Mouse (Mus musculus) midbrain, embryonic 13.5 days (tissue): Measurements from ENCODE around the gene Lrrfip2. TPM values are rescaled to one million over a fixed set of nuclear protein-coding genes. Genes with fewer than 3 reads are reported as not detected.
A peak's percentile ranks its signal among the peaks of the same experiment; 100 is the strongest.

Experiments used
- ATAC-seq: fragments of 200-750 bp; cut with Nextera tagmentation; 2 replicates; pipeline ENCODE4 v1.8.0; 2017; ENCODE audit warnings: mild to moderate bottlenecking, moderate TSS enrichment, moderate library complexity
- H3K27ac ChIP-seq: fragments of 300-500 bp; sonication (generic); 2 replicates; pipeline ENCODE4 v1.5.1; 2015; ENCODE audit warnings: inconsistent platforms, mild to moderate bottlenecking, moderate library complexity
- H3K27me3 ChIP-seq: fragments of 300-500 bp; sonication (generic); 2 replicates; pipeline ENCODE4 v1.6.1; 2015; ENCODE audit warnings: mild to moderate bottlenecking, inconsistent platforms
- H3K36me3 ChIP-seq: fragments of 300-500 bp; sonication (generic); 2 replicates; pipeline ENCODE4 v1.6.1; 2015; ENCODE audit warnings: mild to moderate bottlenecking, inconsistent platforms
- H3K4me1 ChIP-seq: fragments of 300-500 bp; sonication (generic); replicated peaks from 2 replicates; pipeline ENCODE4 v1.6.1; 2015; ENCODE audit warnings: inconsistent platforms
- H3K4me2 ChIP-seq: fragments of 300-500 bp; sonication (generic); replicated peaks from 2 replicates; pipeline ENCODE4 v1.6.1; 2015; ENCODE audit warnings: moderate library complexity, mild to moderate bottlenecking, inconsistent platforms
- H3K4me3 ChIP-seq: fragments of 300-500 bp; sonication (generic); replicated peaks from 2 replicates; pipeline ENCODE4 v1.5.1; 2015; ENCODE audit warnings: mild to moderate bottlenecking, inconsistent platforms
- H3K9ac ChIP-seq: fragments of 300-500 bp; sonication (generic); replicated peaks from 2 replicates; pipeline ENCODE4 v1.6.1; 2015; ENCODE audit warnings: mild to moderate bottlenecking, inconsistent platforms
- H3K9me3 ChIP-seq: fragments of 300-500 bp; sonication (generic); 2 replicates; pipeline ENCODE4 v1.6.1; 2016; ENCODE audit warnings: mild to moderate bottlenecking, inconsistent platforms
- WGBS: fragments of 180-500 bp; shearing (Covaris S2); methylation state at CpG from one replicate; pipeline ENCODE4 v1.1.7; 2015; 5-methylcytosine and 5-hydroxymethylcytosine counted together
- polyA plus RNA-seq: library from polyadenylated mRNA; unstranded; fragments of >200 nt; fragmentation: Nextera tagmentation; extraction: Ambion mirVana; gene quantifications from 2 replicates; pipeline ENCODE4 v1.2.1, GENCODE M21; 2015

Lrrfip2 gene
- polyA plus RNA-seq, 1 experiment from 2014 or later, result 47.6 TPM

DNA sequence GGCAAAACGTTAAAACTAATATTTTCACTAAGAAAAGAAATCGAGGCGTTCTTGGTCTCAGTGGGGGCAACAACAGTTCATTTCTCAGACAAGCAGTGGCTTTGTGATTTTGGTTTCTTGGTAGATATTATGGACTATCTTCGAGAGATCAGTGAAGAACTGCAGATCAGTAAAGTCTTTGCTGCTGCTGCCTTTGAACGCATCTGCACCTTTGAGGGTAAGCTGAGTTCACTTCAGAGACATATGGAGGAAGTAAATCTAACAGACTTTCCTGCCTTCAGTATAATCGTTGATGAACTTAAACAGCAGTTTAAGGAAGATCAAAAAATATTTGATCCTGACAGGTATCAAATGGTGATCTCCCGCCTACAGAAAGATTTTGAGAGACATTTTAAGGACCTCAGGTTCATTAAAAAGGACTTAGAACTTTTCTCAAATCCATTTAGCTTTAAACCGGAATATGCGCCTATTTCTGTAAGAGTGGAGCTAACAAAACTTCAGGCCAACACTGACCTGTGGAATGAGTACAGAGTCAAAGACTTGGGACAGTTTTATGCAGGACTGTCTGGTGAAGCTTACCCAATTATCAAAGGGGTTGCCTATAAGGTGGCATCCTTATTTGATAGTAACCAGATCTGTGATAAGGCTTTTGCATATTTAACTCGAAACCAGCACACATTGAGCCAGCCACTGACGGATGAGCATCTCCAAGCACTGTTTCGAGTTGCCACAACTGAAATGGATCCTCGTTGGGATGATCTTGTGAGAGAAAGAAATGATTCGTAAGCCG lies 155.8 kb downstream of the Lrrfip2 start:
- Histone ChIP-seq H3K9me3 (no peaks in the 10 kb centered on the region), H3K27ac (no peak overlapping the region), H3K4me3 (peak overlapping the region; percentile 80), H3K36me3 (peaks cover 26% of the 10 kb centered on the region), H3K4me1 (peaks cover 67% of the 10 kb centered on the region), H3K9ac (peak overlapping the region; percentile 92), H3K4me2 (peak overlapping the region; percentile 96), H3K27me3 (no peaks in the 10 kb centered on the region)
- WGBS, result 75% methylated on average over 15 of the region's 15 CpGs
- no peak for ATAC-seq

GRCm38 (mm10) chr9:111273958-111274357 lies 156.6 kb downstream of the Lrrfip2 start:
- no peaks in the 10 kb centered on the region for H3K27me3 ChIP-seq
- H3K9me3 ChIP-seq, result no peaks in the 10 kb centered on the region
- WGBS, result 96% methylated on average over 1 of the region's 1 CpGs
- ATAC-seq, result no peak
- peak overlapping the region; percentile 80 for H3K4me3 ChIP-seq
- peak overlapping the region; percentile 96 for H3K4me2 ChIP-seq
- peaks cover 70% of the 10 kb centered on the region for H3K4me1 ChIP-seq
- H3K9ac ChIP-seq, result no peak overlapping the region
- peaks cover 32% of the 10 kb centered on the region for H3K36me3 ChIP-seq
- H3K27ac ChIP-seq, result no peak overlapping the region

DNA sequence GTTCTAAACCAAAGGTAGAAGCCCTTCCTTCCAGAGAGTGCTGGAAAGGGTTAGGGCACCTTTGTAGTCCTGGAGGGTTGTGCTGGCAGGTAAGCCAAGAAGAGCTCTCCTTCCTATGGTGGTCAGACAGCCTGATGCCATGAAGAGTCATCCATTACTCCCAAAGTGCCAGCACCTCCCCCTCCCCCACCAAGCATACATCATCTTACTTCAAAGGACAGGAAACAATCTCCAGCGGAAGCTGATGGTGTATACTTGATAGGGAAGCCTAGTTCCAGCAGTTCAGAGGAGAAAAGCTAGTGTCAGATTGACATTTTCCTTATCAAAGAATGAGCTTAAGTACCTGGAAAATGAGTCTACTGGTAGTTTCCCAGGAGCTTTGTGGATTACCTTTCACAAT lies 157.8 kb downstream of the Lrrfip2 start:
- Histone ChIP-seq H3K4me3 (peak overlapping the region; percentile 80), H3K9me3 (no peaks in the 10 kb centered on the region)
- WGBS, result 60% methylated on average over 1 of the region's 1 CpGs

More for the DNA sequence above, 157.8 kb downstream of the Lrrfip2 start:
- peaks cover 41% of the 10 kb centered on the region for H3K36me3 ChIP-seq
- peak overlapping the region; percentile 47 for H3K4me2 ChIP-seq
- no peaks in the 10 kb centered on the region for H3K27me3 ChIP-seq
- H3K27ac ChIP-seq, result no peak overlapping the region
- peaks cover 65% of the 10 kb centered on the region for H3K4me1 ChIP-seq
- ATAC-seq, result no peak
- peak overlapping the region; percentile 16; the same call in 1 of the 2 replicates for H3K9ac ChIP-seq

Other genes starting within 250 kb of the Lrrfip2 start
- gene Als2cl, start 237.7 kb upstream of the Lrrfip2 start, polyA plus RNA-seq, result 0.98 and 1.2 TPM in 2 replicates
- gene Tmie, start 237.5 kb upstream of the Lrrfip2 start, polyA plus RNA-seq, result 0.49 and 0.74 TPM in 2 replicates
- not detected in 2 replicates for gene Fam240a, start 200.7 kb upstream of the Lrrfip2 start, polyA plus RNA-seq
- not detected in 2 replicates for gene Tdgf1, start 171.4 kb upstream of the Lrrfip2 start, polyA plus RNA-seq
- 0.30 and 0.71 TPM in 2 replicates for gene Lrrc2, start 166.0 kb upstream of the Lrrfip2 start, polyA plus RNA-seq
- not detected in 2 replicates for gene Rtp3, start 127.0 kb upstream of the Lrrfip2 start, polyA plus RNA-seq
- 0.54 and 0.61 TPM in 2 replicates for gene Ltf, start 98.3 kb upstream of the Lrrfip2 start, polyA plus RNA-seq
- gene Ccrl2, start 60.1 kb upstream of the Lrrfip2 start, polyA plus RNA-seq, result 1.8 and 2.1 TPM in 2 replicates
- gene Mlh1, start 154.2 kb downstream of the Lrrfip2 start, polyA plus RNA-seq, result 33.2 and 36.2 TPM in 2 replicates
- 47.9 and 48.9 TPM in 2 replicates for gene Epm2aip1, start 154.3 kb downstream of the Lrrfip2 start, polyA plus RNA-seq
- gene Trank1, start 194.1 kb downstream of the Lrrfip2 start, polyA plus RNA-seq, result 6.1 and 7.2 TPM in 2 replicates